Mouse (Mus musculus): ENCODE data around the gene Hsd3b6. TPM values are rescaled to one million over a fixed set of nuclear protein-coding genes. Genes with fewer than 3 reads are reported as not detected.

The Hsd3b6 gene
- total RNA-seq (2012; rRNA removed) = not detected in 2 replicates
- not detected for polyA plus RNA-seq (2012; ENCODE audit: insufficient read depth in 1 of 2, insufficient read length in 2 of 2, low read depth in 1 of 2, low replicate concordance in 2 of 2, missing spikeins in 1 of 2)

- Histone ChIP-seq H3K4me1 (ENCODE audit: control insufficient read depth in 1 of 2, insufficient read depth in 2 of 2, low read length in 2 of 2) (no peaks in the 10 kb centered on the region), H3K9ac (ENCODE audit: control insufficient read depth, low read depth, low read length, poor library complexity, severe bottlenecking) (no peak within 1 kb of the TSS), H3K27me3 (ENCODE audit: control insufficient read depth in 1 of 2, insufficient read depth in 2 of 2, low read length in 2 of 2) (no peaks in the 10 kb centered on the region), H3K4me3 (ENCODE audit: control insufficient read depth in 1 of 2, insufficient read depth in 1 of 2, low read depth in 2 of 2, low read length in 2 of 2) (no peak within 1 kb of the TSS), H3K27ac (ENCODE audit: control insufficient read depth, low read depth, low read length) (no peak within 1 kb of the TSS), H3K36me3 (ENCODE audit: control insufficient read depth in 1 of 2, insufficient read depth in 2 of 2, low read length in 2 of 2) (no peaks in the 10 kb centered on the region), H3K9me3 (replicated peaks; ENCODE audit: insufficient read depth, low read length) (no peaks in the 10 kb centered on the region), H3K79me2 (ENCODE audit: control insufficient read depth, insufficient read depth, low read length, poor library complexity) (no peaks in the 10 kb centered on the region)
- TF ChIP-seq NRF1 (IDR thresholded peaks at IDR 0.05; ENCODE audit: insufficient read depth, low read depth, low read length, poor library complexity, severe bottlenecking) = no peak
- no peak for TF ChIP-seq USF2 (IDR thresholded peaks at IDR 0.05; ENCODE audit: borderline replicate concordance in 1 of 2, insufficient read depth in 1 of 2, low read depth in 1 of 2, low read length in 2 of 2)
- no peak for TF ChIP-seq MYC (IDR thresholded peaks at IDR 0.05; ENCODE audit: low read depth, low read length)
- no peak for TF ChIP-seq TCF12 (IDR thresholded peaks at IDR 0.05; ENCODE audit: low read depth, low read length)
- no peak for TF ChIP-seq POLR2A (IDR thresholded peaks at IDR 0.05; ENCODE audit: control insufficient read depth in 1 of 2, insufficient read depth in 1 of 2, low read depth in 1 of 2, low read length in 2 of 2, poor library complexity in 1 of 2)
- no peak for TF ChIP-seq HCFC1 (IDR thresholded peaks at IDR 0.05; ENCODE audit: low read depth, low read length)
- TF ChIP-seq ZC3H11A (IDR thresholded peaks at IDR 0.05; ENCODE audit: low read depth, low read length) = no peak
- no peak for TF ChIP-seq GATA1 (IDR thresholded peaks at IDR 0.05; ENCODE audit: low read depth, low read length)
- TF ChIP-seq MYB (IDR thresholded peaks at IDR 0.05; ENCODE audit: low read depth, low read length) = no peak
- peak; percentile 2 for DNase-seq (ENCODE audit: low read depth, low spot score)
Observed at GRCm38 (mm10) chr3:98814101-98814670, at the start of gene Hsd3b6. Gene Hsd3b6 (minus strand): TSS chr3:98814443.

GRCm38 (mm10) chr3:98862800-98863199, 48.6 kb upstream of the Hsd3b6 start:
- H3K9ac ChIP-seq (ENCODE audit: control insufficient read depth, low read depth, low read length, poor library complexity, severe bottlenecking) = no peak overlapping the region
- H3K27ac ChIP-seq (ENCODE audit: control insufficient read depth, low read depth, low read length) = no peak overlapping the region
- H3K79me2 ChIP-seq (ENCODE audit: control insufficient read depth, insufficient read depth, low read length, poor library complexity) = no peaks in the 10 kb centered on the region
- peaks cover 0 to 8% of the 10 kb centered on the region in 2 experiments; a peak in 3 of 4 replicates for H3K4me1 ChIP-seq (ENCODE audit: control insufficient read depth in 1 of 2, insufficient read depth in 2 of 2, low read length in 2 of 2)
- DNase-seq (ENCODE audit: low read depth, low spot score) = peak; percentile 79
- H3K36me3 ChIP-seq (ENCODE audit: control insufficient read depth in 1 of 2, insufficient read depth in 2 of 2, low read length in 2 of 2) = peaks cover 0 to 4% of the 10 kb centered on the region in 2 experiments; a peak in 2 of 4 replicates
- H3K9me3 ChIP-seq (replicated peaks; ENCODE audit: insufficient read depth, low read length) = no peaks in the 10 kb centered on the region
- no peak overlapping the region for H3K4me3 ChIP-seq (ENCODE audit: control insufficient read depth in 1 of 2, insufficient read depth in 1 of 2, low read depth in 2 of 2, low read length in 2 of 2)
- no peaks in the 10 kb centered on the region for H3K27me3 ChIP-seq (ENCODE audit: control insufficient read depth in 1 of 2, insufficient read depth in 2 of 2, low read length in 2 of 2)
- TF ChIP-seq JUND (IDR thresholded peaks at IDR 0.05; ENCODE audit: low read depth, low read length) = no peak
- no peak for TF ChIP-seq CTCF (IDR thresholded peaks at IDR 0.05 in 2 of 3, conservative IDR thresholded peaks at IDR 0.05 in 1 of 3; ENCODE audit: control insufficient read depth in 1 of 3, insufficient read depth in 1 of 3, low read depth in 2 of 3, low read length in 3 of 3, poor library complexity in 1 of 3, severe bottlenecking in 1 of 3)
- TF ChIP-seq RAD21 (IDR thresholded peaks at IDR 0.05; ENCODE audit: low read depth, low read length) = no peak
- TF ChIP-seq POLR2AphosphoS5 (IDR thresholded peaks at IDR 0.05; ENCODE audit: borderline replicate concordance, low read depth, low read length) = no peak
- no peak for TF ChIP-seq MAX (IDR thresholded peaks at IDR 0.05; ENCODE audit: low read length)
- no peak for TF ChIP-seq ZC3H11A (IDR thresholded peaks at IDR 0.05; ENCODE audit: low read depth, low read length)
- TF ChIP-seq MYB (IDR thresholded peaks at IDR 0.05; ENCODE audit: low read depth, low read length) = no peak
- TF ChIP-seq KAT2A (conservative IDR thresholded peaks at IDR 0.05; ENCODE audit: low read depth, low read length) = no peak
- no peak for TF ChIP-seq BHLHE40 (IDR thresholded peaks at IDR 0.05; ENCODE audit: borderline replicate concordance, low read depth, low read length)
- TF ChIP-seq TBP (IDR thresholded peaks at IDR 0.05; ENCODE audit: low read depth, low read length) = no peak
- no peak for TF ChIP-seq USF2 (IDR thresholded peaks at IDR 0.05; ENCODE audit: borderline replicate concordance in 1 of 2, insufficient read depth in 1 of 2, low read depth in 1 of 2, low read length in 2 of 2)
- no peak for TF ChIP-seq POLR2A (IDR thresholded peaks at IDR 0.05; ENCODE audit: control insufficient read depth in 1 of 2, insufficient read depth in 1 of 2, low read depth in 1 of 2, low read length in 2 of 2, poor library complexity in 1 of 2)
- no peak for TF ChIP-seq E2F4 (IDR thresholded peaks at IDR 0.05; ENCODE audit: borderline replicate concordance, low read depth, low read length)
- TF ChIP-seq POLR2AphosphoS2 (IDR thresholded peaks at IDR 0.05; ENCODE audit: low read length) = no peak
- peak; percentile 54; the same call in 1 of the 2 replicates for TF ChIP-seq MXI1 (IDR thresholded peaks at IDR 0.05; ENCODE audit: low read depth, low read length)
- TF ChIP-seq TAL1 (IDR thresholded peaks at IDR 0.05; ENCODE audit: low read length) = no peak
- no peak for TF ChIP-seq ELF1 (IDR thresholded peaks at IDR 0.05; ENCODE audit: low read depth, low read length)
- no peak for TF ChIP-seq ZKSCAN1 (IDR thresholded peaks at IDR 0.05; ENCODE audit: low read depth, low read length)
- no peak for TF ChIP-seq CHD1 (IDR thresholded peaks at IDR 0.05; ENCODE audit: low read depth, low read length)
- TF ChIP-seq USF1 (IDR thresholded peaks at IDR 0.05; ENCODE audit: low read depth, low read length) = no peak
- TF ChIP-seq ZNF384 (IDR thresholded peaks at IDR 0.05; ENCODE audit: low read depth, low read length) = no peak
- peak; percentile 52; the same call in 1 of the 2 replicates for TF ChIP-seq GATA1 (IDR thresholded peaks at IDR 0.05; ENCODE audit: low read depth, low read length)
- TF ChIP-seq SMC3 (IDR thresholded peaks at IDR 0.05; ENCODE audit: low read depth, low read length) = no peak
- no peak for TF ChIP-seq SIN3A (IDR thresholded peaks at IDR 0.05; ENCODE audit: low read length)
- peak; percentile 52 to 66; a peak in 3 of 4 replicates for TF ChIP-seq EP300 (IDR thresholded peaks at IDR 0.05; ENCODE audit: low read depth in 1 of 2, low read length in 2 of 2)
- TF ChIP-seq RCOR1 (IDR thresholded peaks at IDR 0.05; ENCODE audit: low read depth, low read length) = 0 out of 2 replicates have a peak, but pooled peaks have one; percentile 14
- no peak for TF ChIP-seq HCFC1 (IDR thresholded peaks at IDR 0.05; ENCODE audit: low read depth, low read length)

Measured in MEL (cell line).